Mouse (Mus musculus): ENCODE data around the gene Pwwp2b. TPM values are rescaled to one million over a fixed set of nuclear protein-coding genes. Genes with fewer than 3 reads are reported as not detected.

The Pwwp2b gene
- polyA plus RNA-seq, 3 experiments from 2014 or later, result 1.9 to 3.4 (median 2.1) TPM

DNA sequence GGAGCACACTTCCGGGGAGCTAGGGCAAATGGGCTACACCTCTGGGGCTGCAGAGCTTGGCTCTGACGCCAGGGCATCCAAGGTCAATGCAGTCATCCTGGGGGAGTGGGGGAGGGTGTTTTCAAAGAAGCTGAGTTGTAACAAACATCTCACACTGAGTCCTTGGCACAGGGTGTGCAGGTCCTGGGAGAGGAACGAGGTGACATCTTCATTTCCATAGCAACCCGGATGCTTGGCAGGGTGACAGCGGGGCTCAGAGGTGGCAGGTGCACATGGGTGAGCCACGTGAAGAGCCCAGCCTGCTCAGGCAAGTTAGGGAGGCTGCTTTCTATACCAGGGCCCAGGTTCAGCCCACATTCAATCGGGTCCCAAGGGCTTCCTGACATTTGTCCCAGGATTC, 52.1 kb downstream of the Pwwp2b start:
- no peak for ATAC-seq

GRCm38 (mm10) chr7:139301505-139301904, 53.2 kb downstream of the Pwwp2b start:
- no peak for ATAC-seq

DNA sequence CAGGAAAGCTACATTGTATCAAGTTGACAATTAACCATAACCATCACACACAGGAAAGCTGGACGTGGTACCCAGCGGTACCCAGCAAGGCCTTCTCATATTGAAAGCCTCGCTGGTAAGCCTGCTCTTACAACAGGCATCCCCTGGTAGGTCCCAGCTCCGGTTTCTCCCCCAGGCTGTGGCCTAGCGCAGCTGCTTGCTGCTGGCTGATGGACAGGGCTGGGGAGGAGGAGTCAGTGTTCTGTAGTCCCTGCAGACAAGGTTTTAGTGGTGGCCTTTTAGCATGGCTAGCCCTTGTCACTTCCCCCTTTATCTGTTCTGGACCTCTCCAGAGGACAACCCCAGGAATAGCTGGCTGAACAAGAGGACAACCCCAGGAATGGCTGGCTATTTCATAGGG, 54.0 kb downstream of the Pwwp2b start:
- ATAC-seq, result no peak

- peak; percentile 68 for ATAC-seq
Observed at GRCm38 (mm10) chr7:139303280-139304011, 55.2 kb downstream of the Pwwp2b start.

DNA sequence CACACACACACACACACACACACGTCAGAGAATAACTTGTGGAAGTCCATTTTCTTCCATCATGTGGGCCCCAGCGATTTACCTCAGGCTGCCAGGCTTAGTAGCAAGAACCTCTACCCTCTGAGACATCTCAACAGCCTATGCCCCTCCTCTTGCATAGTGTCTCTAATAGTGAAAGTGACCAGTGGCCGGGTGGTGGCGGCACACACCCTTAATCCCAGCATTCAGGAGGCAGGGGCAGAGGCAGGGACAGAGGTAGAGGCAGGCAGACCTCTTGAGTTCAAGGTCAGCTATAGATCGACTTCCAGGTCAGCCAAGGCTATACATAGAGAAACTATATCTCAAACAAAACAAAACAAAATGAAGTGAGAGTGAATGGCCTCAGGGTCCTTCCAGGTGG, 56.0 kb downstream of the Pwwp2b start:
- ATAC-seq, result no peak

DNA sequence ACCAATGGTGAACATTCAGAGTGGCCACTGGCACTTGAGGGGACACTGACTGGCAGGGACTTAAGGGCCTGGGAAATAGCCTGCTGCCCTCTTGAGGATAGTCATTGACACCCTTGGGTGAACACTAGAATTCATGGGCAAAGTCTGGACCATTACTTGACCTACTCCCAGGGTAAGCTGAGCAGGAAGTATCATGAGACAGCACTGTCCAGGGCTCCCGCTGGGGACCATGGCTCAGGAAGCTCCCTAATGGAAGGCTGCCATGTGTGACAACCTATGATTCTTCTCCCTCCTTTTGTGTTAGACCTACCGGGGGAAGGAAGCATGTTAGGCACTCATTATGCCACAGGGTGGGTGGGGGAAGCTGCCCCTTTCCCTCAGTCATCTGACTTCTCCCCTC, 58.8 kb downstream of the Pwwp2b start:
- ATAC-seq, result no peak

GRCm38 (mm10) chr7:139308140-139308895, 60.0 kb downstream of the Pwwp2b start:
- no peak for ATAC-seq

GRCm38 (mm10) chr7:139309106-139309505, 60.8 kb downstream of the Pwwp2b start:
- ATAC-seq, result no peak

DNA sequence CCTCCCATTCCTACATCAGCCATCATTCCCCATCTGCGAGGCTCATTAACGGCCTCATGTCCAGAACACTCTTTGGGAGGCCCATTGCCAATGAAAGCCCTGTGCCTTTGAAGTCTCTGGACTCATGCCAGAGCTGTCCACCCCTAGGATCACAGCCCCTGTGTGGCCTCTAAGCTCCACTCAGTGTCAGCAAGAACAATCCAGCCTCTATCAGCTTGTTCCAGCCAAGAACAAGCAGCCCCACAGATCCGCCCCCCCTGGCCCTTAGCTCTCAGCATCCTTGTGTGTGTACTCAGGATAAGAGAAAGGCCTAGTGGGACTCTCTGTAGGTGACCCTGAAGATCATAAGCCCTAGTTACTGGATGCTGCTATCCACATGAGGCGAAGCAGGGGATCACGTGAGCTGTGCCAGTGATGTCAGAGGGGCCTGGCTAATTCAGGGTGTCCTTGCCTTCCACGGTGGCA, 62.2 kb downstream of the Pwwp2b start:
- no peak for ATAC-seq

- no peak for ATAC-seq
Observed at GRCm38 (mm10) chr7:139312686-139313085, 64.4 kb downstream of the Pwwp2b start.

GRCm38 (mm10) chr7:139313413-139313812, 65.1 kb downstream of the Pwwp2b start:
- no peak for ATAC-seq

DNA sequence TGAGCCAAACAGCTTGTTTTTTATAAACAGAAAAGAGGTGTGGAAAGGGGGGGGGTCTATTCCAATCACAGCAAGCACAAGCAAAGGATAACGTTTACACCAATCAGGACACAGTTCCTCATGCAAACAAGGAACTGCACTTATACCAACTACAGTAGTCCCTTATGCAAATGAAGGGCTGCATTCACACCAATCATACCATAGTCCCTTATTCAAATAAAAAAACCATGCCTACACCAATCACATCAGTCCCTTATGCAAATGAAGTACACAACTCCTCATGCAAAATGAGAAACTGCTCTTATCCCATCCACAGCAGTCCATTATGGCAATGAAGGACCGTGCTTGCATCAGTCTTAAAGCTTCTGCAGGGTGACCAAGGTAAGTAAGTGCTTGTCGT, 66.4 kb downstream of the Pwwp2b start:
- no peak for ATAC-seq

DNA sequence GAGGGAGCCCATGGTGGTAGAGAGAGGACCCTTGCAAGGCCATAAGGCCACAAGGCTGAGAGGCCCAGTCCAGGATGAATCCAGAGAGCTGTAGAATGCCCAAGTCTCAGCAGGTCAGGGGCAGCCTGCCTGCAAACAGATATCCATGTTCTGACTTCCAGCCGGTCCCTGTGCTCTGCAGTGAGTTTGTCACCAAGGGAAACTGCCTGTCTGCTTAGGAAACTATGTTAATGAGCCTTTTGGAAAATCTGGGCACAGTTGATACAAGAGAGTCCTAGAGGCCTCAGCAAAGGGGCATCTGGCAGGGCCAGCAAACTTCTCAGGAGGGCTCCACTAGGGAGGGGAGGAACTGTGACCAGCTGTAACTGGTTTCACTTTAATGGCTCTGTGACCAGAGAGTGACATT, 70.7 kb downstream of the Pwwp2b start:
- ATAC-seq, result no peak

Other genes with a start within 250 kb of the Pwwp2b start
- gene Dpysl4, start 162.5 kb upstream of the Pwwp2b start, polyA plus RNA-seq (2017; shearing (Covaris generic)), result under 1 TPM in 1 of 3 experiments, not detected in 2; 0.09 TPM
- gene Lrrc27, start 35.5 kb upstream of the Pwwp2b start, polyA plus RNA-seq (2017; shearing (Covaris generic)), result 1 to 10 TPM in 2 of 3 experiments, under 1 TPM in 1; 0.77 to 4.3 (median 3.2) TPM
- 1 to 10 TPM in 1 of 3 experiments, under 1 TPM in 1, not detected in 1; 0.91 to 3.4 TPM for gene Stk32c, start 35.2 kb upstream of the Pwwp2b start, polyA plus RNA-seq (2017; shearing (Covaris generic))
- gene Inpp5a, start 140.6 kb downstream of the Pwwp2b start, polyA plus RNA-seq (2017; shearing (Covaris generic)), result 1 to 10 TPM; 2.5 to 9.3 (median 7.2) TPM

Measured in inflammation-experienced regulatory T-cells, adult 6 months (primary cell).